Mouse (Mus musculus) c-Kit-negative CD71-positive TER-119-positive erythroid progenitor cells, embryonic 14.5 days (primary cell): ENCODE measurements around the gene Foxl2.

Experiments used
- DNase-seq: peaks from one replicate; pipeline ENCODE4 v3.0.0-alpha.2; 2013; ENCODE audit warnings: low read depth, low spot score

Gene Foxl2

DNA sequence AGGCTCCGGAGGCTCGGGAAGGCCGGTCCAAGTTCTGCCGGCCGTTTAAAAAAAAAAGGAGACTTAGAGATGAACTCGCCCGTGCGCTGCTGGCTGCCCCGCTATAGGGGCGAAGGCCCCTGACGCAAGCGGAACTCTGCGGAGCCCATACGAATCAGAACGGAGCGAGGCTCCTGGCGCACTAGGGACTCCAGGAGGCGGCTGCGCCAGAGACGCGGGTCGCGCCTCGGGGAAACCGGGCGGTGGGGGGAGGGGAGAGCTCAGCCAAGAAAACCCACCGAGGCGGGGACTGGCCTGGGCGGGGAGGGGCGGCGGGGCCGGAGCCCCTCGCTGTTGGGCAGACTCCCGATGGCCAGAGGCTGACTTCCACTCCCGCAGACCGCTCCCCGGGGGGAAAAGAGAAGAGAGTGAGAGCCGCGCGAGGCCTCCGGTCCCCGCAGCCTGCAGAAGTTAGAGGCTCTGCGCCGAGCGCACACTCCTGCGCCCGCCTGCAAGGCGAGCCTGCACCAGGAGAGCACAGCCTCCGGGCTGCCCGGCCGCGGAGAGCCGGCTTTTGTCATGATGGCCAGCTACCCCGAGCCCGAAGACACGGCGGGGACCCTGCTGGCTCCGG lies at the start of gene Foxl2:
TSS of gene Foxl2 (plus strand) at position 186 of the 613 bp plus-strand sequence.
- no peak for DNase-seq

DNA sequence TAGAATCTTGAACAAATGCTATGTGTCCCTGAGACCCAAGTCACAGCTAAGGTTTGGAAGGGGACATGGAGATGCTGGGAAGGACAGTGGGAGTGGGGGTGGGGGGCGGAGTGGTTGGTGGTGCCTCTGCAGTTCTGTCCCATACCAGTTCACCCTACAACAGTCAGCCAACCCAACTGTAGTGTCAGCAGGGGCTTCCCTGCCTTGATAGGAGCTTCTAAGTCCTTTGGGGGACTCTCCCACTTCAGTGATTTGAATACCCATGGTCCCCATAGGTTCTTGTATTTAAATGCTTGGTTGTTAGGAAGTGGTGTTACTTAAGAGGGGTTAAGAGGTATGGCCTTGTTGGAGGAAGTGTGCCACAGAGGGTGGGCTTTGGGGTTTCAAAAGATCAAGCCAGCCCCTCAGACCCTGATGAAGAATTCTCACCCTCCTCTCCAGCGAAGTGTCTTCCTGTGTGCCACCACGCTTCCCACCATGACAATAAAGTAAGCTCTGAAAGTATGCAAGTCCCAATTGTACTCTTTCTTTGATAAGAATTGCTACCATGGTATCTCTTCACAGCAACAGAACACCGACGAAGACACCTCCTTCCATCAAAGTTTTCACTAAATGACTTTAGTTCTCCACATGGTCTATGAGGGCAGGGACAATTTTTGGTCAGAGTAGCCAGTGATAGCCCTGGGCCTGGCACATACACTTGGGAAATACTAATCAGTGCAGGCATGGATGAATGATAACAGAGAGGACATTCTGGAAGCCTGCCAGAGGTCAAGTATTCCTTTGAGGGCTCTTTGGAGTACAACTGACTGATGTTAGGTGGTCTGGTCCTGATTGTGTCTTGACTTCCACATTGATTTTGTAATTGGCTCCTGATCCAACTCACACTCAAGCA lies 34.2 kb upstream of the Foxl2 start:
- DNase-seq: no peak

DNA sequence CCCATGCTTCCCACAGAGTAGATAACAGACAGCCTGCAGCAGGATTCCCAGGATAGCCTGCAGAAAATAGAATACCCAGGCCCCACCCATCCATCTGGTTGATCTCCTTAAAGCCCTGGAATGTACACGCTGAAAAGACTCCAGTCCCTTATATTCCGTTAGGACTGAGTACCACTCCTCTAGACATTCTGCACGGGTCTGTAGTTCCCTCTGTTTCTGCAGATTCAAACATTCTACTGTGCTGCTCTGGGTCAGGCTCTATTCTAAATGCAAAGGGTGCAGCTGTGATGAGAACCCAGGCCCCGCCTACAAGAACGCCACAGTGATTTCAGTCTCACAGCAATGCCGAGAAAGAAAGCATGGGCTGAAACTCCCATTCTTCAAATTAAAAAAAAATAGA lies 32.0 kb upstream of the Foxl2 start:
- no peak for DNase-seq

DNA sequence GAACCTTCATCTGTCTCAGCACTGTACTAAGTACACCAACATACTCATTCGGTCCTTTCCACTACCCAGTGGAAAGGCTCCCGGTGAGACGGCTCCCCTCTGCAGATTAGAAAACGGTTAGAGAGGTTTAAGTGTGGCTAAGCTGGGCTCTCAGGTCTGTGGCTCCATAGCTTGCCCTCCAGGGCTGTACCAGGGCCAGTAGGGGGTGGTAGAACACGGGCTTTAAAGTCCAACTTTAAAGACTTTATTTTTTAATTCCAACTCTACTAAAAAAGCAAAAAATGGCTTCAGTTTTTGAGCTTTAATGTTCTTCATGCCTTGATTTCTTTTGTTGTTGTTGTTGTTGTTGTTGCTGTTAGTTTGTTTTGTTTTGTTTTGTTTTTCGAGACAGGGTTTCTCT lies 30.9 kb upstream of the Foxl2 start:
- no peak for DNase-seq

DNA sequence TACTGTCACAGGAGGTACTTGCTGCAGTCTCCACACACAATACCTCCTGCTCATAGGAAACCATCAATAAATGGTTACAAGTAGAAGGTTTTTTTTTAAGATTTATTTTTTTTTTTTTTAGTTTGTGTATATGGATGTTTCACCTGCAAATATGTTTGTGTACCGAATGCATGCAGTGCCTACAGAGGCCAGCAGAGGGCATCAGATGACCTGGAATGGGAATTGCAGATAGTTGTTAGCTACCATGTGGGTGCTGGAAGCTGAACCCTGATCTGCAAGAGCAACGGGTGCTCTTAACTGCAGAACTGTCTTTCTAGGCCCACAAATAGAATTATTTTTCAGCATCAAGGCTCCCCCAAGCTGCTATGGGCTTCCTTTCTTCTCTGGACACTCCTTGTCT lies 25.6 kb upstream of the Foxl2 start:
- no peak for DNase-seq

DNA sequence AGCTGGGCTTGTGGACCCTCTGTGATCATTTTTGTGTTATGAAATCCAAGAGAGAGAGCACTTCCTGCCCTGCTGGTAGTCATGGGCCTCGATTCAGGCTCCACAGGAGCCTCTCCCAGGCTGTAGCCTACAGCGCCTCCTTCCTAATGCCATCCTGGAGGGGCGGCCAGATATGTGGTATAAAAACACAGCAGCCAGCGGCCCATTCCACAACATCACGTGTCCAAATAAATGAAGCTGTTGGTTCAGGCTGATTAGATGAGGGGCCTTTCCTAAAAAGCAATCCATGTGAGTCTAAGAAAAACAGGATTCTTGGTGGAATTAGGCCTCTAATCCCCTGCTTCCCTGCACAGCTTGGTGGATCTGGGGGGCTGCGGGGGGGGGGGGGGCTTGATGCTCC lies 22.2 kb upstream of the Foxl2 start:
- DNase-seq: no peak

DNA sequence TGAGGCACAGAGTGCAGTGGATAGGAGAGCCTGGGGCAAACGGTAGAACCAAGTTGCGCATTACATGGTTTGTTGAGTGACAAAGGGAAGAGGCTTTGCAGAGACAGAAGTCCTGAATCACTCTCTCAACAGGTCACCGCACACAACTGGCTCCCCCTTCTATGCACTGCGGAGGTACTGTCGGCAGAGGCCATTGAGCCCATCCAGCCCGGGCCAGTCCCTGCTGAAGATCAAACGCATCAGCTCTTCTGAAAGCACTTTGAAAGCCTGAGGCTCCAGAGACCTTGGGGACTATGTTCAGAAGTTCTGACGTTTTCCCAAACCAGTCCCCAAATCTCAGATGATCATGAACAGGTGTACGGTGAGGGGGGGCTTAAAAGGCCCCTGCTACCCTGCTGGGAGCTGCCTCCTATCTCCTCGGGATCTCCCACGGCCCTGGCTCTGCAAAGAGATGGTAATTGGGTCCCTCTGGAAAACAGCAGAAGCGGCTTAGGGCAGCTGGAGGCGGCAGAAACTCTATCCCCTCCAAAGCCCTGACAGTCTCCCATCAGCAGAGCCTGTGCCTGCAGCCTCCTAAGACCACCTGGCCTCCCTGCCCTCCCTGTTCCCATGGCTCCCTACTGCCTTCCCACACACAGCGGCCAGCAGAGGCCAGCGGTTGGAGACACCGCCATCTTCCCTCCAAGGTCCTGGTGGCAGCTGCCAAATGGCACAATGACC lies 19.7 kb upstream of the Foxl2 start:
- no peak for DNase-seq

DNA sequence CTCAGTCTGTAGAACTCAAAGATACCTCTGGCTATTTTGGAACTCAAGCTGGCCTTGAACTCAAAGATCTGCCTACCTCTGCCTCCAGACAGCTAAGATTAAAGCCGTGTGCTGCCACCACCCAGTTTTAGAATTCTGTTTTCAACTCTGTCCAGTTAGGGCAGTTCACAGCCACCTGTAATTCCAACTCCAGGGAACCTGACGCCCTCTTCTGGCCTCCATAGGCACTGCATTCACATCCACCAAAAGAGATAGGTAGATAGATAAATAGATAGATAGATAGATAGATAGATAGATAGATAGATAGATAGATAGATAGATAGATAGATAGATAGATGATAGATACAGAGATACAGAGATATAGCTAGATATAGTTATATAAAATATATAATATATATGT lies 15.8 kb upstream of the Foxl2 start:
- DNase-seq: no peak

DNA sequence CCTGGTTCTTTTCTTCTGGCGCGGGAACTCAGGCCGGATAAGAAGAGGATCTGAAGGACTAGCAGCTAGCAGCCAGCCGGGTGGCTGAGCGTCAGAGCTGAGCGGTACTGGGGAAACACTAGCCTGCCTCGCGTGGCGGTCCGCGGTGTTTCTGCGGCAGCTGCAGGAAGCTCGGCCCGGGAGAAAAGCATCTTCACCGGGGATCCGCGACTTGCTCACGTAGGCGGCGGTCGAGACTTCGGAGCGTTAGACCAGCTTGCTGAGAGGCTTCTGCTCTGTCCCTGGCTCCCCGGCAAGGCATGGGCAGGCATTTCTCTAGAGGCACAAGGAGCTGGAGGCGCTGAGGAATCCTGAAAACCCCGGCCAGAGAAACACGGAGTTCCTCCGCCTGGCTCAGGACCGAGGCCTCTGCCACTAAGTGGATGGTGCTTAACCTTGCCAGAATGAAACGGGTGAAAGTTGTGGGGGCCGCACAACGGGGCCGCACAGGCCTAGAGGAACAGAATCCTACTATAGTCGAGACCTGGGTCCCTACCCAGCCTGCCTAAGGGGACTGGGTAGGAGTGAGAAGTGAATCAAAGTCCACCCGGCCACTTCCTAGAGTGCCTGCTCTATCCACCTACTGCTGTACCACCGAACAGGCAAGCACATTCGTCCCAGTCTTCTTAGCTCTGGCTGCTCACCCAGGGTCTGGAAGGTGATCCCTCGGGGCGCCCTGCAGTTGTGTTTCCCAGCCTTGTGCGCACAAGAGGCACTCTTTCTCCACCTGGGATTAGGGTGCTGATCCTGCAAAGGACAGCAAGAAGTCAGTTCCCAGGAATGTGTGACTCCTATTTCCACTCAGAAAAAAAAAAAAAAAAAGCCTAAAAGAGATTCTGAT lies 2.7 kb upstream of the Foxl2 start:
- DNase-seq: no peak

DNA sequence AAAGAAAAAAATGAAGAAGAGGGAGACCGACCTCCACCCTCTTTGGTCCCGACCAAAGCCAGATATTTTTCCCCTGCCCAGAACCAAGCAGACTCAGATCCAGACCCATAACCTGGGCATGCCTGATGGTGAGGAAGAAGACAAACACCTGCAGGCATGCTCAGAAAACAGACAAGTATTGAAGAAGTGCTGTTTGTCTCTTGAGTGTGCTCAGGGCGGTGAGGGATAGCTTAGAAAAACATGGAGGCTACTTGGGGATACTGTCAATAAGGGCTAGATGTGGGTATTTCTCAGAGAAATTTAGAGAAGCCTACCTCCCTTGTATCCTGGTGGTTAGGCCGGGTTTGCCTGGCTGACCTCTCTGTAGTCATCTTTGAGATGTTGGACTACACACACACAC lies 1.8 kb upstream of the Foxl2 start:
- DNase-seq: no peak

DNA sequence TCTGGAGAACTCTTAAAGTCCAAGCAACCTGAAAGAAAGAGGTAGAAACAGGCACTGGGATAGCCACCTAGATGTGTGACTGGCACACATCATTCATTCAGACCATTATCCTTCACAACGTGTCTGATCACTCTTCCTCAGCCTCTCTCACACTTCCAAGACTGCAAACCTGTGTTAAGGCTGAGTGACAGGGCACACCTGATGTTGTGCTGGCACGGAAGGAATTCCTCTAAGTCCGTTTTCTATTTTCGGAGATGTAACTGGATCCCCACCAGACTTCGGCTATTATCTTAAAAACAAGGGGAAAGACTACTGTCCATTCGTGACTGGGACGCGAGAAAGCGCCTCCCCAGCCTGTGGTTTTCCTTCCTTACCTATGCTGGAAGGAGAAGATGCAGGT lies 1.3 kb upstream of the Foxl2 start:
- DNase-seq: no peak

DNA sequence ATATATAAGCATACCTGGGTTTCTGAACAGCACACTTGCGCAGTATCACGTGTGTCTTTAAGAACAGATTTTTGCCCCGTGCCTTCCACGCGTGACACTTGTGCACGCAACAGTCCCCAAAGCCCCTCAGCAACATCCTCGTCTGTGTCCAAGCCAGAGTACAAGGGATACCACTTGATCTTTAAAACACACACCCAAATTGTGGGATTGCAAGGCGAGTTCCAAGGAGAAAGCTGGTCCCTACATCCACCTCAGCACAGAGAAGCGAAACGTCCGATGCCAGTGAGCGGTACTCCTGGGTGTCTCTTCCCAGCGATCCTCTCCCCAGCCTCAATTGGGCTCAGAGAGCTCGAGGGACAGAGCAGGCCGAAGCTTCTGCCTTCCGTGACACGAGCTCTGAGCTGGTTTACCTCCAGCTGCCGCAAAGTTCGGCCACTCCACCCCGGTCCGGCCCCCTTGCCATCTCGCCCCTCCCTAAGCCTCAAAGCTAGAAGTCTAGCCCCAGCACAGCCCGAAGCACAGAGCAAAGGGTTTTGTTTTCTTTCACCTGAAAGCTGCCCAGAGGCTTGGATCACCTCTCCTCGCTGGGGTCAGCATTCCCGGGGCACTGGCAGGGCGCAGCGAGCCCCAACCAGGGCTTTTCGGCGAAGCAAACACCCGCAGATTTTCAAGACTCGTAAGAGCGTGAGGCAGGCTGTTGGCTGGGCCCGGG lies 541 bp upstream of the Foxl2 start:
- DNase-seq: no peak

DNA sequence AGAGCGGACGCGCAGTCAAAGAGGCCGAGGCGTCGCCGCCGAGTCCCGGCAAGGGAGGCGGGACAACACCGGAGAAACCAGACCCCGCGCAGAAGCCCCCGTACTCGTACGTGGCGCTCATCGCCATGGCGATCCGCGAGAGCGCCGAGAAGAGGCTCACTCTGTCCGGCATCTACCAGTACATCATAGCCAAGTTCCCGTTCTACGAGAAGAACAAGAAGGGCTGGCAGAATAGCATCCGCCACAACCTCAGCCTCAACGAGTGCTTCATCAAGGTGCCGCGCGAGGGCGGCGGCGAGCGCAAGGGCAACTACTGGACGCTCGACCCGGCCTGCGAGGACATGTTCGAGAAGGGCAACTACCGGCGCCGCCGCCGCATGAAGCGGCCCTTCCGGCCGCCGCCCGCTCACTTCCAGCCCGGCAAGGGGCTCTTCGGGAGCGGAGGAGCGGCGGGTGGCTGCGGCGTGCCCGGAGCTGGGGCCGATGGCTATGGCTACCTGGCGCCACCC lies 682 bp downstream of the Foxl2 start:
- no peak for DNase-seq

DNA sequence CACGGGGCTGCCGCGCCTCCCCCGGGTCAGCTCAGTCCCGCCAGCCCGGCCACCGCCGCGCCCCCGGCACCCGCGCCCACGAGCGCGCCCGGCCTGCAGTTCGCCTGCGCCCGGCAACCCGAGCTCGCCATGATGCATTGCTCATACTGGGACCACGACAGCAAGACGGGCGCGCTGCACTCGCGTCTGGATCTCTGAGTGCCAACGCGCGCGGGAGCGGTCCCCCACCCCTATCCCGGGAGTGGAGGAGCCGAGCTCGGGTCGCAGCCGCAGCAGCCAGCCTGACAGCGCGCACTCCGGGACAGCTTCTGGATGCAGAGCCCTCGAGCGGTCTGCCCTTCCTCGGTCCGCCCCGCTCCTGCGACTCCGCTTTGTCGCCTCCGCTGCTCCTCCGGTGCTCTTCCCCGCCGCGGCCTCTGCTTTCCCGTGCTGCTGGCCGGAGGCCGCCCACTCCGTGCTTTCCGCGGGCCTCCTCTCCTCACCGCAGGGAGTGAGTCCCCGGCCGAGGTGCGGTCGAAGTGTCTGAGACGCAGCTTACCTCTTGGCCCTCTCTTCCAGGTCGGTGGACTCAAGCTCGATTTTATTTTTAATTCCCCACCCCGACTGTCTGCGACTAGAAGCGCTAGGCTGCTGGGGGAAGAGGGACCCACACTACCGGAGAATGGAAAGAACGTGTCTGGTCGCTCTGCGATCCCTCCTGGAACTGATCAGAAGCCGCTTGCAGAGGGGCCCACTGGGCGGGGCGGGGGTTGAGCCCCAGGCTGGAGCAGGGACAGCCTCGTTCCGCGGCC lies 1.7 kb downstream of the Foxl2 start:
- no peak for DNase-seq

DNA sequence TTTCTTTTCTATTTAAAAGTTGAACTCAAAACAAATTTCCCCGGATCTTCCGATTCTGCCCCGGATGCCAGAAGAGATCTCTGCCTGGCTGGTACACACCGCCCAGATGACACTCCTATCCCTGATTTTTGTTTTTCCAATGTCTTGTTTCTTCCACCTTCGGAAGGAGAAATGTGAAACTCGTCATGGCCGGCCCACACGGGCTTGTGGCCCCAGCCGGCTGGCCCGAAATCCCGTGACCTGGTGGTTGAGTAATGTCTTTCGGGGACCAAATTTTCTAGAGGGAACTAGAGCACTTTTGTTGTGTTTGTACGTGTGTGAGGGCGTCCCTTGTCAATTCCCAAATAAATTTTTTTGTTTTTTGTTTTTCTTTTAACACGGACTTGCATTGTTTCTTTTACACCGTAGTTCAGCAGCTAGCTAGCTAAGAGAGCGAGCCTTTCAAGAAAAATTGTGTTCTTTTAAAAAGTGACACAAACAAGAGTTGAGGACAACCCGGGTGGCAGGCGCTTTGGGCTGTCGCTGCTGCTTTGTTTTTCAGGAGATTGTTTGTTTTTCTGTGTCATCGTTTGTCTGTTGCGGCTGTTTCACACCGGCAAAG lies 2.8 kb downstream of the Foxl2 start:
- DNase-seq: no peak

DNA sequence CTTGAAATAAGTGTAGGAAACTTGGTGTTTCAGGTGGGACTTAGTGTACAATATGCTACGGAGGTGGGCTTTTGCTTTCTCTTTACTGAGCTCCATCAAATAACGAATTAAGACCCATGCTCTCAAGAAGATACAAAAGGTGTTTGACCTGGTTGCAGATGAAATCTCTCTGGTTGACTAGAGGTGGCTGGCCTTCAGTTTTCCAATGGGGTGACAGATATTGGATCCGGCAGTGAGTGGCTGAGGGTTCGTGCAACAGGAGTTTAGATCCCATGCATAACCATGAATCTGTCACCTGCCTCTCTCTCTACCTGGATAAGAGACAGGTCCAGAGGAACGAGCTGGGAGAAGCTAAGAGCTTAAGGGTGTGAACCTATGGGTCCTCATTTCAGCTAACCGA lies 3.5 kb downstream of the Foxl2 start:
- no peak for DNase-seq

DNA sequence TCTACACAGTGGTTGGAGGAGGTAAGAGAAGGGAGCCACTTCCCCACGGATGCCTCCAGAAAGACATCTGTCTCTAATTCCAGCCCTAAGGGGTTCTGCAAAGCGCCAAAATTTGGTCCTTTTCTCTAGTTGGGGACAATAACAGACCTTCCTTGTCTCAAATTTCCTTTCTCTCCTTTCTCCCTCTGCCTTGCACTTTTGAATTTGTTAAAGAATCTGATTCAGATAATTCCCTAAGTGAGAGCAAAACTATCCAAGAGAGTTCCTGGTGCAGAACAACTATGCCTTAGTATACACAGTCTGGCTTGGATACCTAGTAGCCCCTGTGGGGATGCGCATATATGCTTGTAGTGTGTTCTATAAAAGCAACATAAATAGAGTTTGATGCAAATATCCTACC lies 4.8 kb downstream of the Foxl2 start:
- DNase-seq: no peak

DNA sequence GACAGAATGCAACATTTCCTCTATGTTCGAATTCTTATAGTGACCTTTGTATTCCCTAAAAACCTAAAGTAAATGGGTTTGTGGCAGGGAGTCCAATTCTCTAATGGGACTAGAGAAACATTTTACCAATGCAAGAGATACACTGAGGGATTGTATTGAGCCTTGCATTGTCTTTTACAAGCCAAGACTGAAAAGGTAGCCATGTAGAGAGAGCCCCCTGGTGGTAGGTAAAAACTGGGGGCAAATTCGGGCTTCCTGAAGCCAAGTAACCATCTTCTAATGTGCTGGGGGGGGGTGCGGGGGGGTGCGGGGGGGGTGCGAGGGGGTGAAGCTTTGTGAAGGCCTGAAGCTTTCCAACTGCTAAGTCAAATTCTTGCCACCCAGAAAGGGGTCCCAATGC lies 5.3 kb downstream of the Foxl2 start:
- DNase-seq: no peak

DNA sequence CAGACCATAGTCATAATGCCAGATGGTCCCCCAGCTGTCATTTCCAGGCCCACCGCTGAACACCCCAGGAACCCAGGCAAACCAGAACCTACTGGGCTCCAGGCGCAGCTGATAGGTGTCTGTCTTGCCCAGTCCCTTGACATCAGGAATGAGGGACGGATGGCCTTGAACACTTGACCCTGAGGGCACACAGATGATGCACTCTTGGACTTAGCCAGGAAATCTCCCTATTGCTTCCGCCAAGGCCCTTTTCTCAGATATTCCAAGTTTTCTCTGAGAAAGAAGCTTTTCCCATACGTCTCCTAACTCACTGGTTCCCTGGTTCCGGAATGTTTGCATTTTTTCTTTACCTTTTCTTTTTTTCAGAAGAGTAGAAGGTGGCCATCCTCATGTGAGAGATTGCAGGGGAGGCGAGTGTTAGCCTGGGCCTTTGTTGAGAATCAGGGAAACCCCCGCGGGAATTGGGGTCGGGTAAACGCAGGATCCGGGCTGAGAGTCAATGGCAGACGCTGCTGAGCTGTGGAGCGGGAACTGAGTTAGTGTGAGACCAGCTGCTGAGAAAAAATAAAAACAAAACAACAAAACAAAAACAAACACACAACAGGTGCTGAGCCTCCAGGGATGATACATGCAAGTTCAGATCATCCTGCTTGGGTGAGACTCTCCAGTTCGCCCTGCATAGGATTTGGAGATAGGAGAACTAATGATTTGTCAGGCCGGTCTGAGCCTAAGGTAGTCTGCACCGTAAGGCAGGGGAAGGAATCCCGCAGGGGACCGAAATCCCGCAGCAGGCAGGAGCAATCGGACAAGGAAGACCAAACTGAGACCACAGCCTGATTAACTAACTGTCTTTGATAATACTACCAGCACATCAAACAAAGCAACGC lies 6.7 kb downstream of the Foxl2 start:
- DNase-seq: no peak
